Mouse (Mus musculus) ZHBTc4 (cell line): ENCODE measurements around the gene Tmem203.

Experiments
- DNase-seq: peaks from one replicate; pipeline ENCODE4 v3.0.0-alpha.2; 2011; ENCODE audit warnings: low read depth, low spot score

Tmem203 gene

DNA sequence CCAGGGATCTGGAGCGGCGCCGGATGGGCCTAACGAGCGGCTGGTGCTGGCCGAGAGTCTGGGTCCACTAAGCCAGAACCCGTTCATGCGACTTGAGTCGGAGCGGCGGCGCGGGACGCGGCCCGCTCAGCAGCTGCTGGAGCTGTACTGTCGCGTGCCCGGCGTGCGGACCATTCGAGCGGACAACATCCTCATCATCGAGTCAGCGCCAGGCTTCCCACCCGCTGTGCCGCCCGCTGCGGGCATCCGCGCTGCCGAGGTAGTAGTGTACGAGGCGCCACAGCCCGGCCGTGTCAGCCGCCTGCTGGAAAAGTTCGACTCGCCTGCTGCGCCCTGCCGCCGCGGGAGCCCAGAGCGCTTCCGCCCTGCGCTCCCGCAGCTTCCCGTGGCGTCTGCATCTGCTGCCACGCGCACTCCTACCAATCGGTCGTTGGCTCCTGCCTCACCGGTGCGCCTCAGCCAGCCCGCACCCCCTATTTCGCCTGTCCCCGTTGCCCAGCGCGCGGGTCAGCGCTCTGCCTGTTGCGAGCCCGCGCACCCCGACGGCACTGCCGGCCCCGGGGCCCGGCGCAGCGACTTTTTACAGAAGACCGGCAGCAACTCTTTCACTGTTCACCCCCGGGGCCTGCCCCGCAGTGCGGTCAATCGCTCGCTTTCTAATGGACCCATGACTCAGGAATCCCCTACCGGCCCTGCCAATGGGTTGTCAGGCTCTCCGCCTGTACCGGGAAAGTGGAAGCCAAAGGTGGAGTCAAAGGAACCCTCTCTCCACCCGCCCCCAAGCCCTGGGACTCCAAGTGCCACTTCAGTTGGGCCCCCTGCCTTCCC, 7.8 kb downstream of the Tmem203 start:
- DNase-seq: peak; percentile 80

DNA sequence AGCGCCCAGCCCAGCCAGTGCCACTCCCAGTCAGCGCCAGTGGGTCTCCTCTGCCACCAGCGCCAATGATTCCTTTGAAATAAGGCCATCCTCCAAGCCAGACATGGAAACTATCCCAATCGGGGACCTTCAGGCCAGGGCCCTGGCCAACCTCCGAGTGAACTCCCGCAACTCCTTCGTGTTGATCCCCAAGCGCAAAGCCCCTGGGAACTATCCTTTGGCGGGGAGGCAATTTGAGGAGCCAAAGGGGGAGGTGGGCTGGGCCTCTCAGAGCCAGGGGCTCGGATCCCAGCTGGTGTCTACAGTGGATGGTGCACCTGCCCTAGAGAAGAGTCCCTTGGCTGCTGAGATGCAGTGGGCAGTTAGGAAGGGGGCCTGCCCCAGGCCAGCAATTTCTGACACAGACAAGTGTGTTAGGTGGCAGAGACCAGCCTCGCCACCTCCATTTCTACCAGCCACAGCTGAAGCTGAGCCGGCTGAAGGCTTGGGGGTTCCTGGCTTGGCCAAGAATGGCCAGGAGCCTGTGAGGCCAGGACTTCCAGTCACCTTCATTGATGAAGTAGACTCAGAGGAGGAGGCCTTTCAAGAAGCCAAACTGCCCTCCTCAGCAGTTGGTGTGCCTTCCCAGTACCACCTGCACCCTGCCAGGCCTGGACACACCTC, 8.5 kb downstream of the Tmem203 start:
- DNase-seq: no peak

DNA sequence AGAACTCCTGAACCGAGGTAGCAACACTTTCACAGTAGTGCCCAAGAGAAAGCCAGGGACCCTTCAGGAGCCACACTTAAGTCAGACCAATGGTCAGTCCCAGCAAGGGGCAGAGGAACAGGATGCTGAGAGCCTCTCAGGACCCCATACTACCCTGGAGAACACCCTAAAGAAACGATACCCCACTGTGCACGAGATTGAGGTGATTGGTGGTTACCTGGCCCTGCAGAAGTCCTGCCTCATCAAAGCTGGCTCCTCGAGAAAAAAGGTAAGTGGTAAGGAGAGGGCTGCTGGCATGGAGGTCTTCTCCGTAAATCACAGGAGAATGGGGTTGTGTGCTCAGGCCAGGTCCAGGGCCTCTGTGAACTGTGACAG, 9.0 kb downstream of the Tmem203 start:
- no peak for DNase-seq

DNA sequence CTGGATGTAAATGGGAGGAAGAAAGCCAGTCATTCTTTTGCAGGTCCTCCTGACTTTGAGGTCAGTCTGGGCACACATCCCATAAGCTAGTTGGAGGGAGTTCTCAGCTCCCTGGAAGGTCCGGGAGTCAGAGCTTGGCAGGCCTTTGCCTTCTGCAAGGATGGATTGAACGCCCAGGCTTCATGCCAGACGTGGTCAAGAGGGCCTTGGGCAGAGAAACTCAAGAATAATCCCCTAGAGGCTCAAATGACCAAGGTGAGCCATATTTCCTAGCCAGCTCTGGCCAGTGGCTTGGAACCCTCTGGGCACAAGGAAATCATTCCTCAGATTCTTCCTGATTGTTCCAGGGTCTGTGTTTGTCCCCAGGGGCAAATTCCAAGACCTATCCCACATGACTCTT, 9.6 kb downstream of the Tmem203 start:
- no peak for DNase-seq

DNA sequence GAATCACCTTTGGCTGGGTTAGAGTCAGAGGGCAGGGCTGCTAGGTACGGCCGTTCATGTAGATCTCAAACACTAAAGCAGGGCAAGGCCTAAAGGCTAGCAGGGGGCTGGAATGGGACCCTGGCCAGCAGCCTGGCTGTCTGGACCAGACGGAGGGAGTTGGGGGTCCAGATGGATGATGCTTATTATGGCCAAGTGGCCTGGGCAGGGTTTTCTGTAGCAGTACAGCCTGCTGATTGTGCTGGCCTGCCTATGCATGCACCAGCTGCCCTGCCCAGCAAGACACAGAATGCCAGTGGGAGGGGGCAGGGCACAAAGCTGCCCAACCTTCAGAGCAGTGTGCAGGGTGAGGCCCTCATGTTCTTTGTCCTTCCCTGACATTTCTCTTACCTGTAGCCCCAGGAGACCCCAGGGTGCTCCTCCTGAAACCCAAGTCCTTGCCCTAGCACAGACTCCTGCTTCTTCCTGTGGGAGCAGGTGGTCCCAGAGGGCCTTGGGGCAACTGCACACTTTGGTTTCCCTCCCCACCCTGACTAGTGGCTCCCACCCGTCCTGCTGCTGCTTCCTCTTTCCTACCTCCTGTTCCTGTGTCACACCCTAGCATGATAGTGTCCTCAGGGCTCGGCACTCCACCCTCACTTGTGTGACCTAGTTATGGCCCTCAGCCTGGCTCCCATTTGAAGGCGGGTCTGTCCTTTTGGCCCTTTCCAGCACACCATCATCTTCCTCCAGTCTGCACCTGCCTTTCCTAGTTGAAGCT, 10.8 kb downstream of the Tmem203 start:
- peak; percentile 61 for DNase-seq

DNA sequence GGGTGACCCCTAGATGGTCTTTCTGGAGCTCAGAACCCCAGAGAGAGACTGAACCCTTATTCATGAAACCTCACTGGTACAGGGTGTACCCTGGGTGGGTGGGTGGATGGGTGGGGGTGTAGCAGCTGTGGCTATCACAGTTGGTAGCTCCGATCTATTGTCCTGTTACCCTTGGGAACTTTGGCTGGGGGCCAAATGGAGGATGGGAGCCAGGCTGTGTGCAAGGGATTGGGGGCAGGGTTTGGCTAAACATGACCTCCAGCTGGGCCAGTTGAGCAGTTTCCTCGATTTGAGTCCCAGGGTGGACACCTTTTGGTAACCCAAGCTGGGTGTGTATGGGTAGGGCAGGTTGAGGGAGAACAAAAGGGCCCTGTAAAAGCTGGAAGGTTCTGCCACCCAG, 11.5 kb downstream of the Tmem203 start:
- DNase-seq: peak; percentile 71

DNA sequence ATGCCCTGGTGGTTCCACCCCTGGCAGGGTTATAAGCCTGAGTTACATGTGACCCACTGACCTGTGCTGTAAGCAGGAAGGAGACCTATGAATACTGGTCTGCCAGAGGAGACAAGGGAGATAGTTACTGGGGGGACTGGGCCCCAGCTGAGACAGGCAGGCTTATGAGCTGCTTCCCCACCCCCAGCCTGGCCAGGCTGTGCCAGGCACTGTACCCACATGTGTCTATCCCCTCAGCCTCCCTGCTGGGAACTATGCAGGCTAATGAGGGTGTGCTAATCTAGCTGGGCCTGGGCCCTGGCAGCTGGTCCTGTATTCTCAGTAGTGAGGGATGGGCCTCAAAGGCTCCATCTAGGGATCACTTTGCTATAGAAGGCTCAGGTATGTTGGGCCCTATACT, 12.0 kb downstream of the Tmem203 start:
- no peak for DNase-seq

DNA sequence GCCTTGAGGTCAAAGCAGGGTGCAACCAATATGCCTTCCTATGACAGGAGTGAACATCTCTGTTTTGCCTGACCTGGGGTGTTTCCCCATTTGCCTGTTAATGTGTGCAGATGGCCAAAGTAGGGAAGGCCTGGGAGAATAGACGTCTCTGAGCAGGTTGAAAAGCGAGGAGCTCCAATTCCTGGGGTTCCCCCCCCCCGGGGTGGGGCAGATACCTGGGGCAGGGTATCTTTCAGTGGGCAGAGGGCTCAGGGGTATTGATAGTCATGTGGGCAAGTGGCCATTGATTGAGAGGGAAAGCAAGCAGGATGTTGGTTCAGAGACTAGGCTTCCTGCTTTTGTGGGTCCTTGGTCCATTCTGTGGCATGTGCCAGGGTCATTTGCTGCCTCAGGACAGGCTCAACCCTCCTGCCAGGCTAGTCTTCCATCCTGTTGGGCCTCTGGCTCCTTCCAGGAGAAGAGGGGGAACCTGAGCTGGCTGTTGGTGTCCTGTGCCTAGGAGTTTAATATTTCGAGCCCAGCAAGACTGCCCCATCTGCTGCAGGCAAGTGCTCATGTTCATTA, 12.6 kb downstream of the Tmem203 start:
- DNase-seq: no peak

DNA sequence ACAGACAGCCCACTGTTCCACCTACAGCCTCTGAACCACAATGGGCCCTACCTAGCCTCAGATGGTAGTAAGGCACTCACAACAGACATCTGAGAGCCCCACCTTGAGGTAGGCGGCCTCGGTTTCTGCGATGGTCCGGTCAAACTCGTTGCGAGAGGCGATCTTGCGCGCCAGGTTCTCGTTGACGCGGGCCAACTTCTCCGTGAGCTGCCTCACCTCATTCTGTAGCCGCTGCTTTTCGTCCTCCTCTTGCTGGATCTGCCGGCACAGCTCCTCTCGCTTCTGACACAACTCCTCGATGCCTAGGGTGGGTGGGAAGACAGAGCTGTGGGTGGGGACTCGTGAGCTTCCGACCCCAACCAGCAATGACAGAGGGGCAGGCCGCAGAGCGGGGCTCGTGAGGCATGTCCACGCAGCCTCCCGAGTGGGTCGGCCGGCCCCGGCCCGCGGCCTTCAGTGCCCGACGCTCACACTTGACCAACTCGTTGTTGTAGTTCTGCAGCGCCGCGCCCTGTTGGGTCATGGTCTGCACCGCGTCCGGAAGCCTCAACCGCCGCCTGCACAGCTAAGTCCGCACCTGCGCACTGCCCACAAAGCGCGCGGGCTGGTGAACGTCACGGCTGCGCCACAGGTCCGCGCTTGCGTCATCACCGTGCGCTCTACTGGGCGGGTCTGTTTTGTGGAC, 16.7 kb downstream of the Tmem203 start, which contains the start of the genes Ssna1 and Anapc2:
Gene Ssna1 (minus strand): TSS at position 612 of the 685 bp plus-strand sequence.
Gene Anapc2 (plus strand): TSS at position 652 of the 685 bp plus-strand sequence.
- peak; percentile 99 for DNase-seq

DNA sequence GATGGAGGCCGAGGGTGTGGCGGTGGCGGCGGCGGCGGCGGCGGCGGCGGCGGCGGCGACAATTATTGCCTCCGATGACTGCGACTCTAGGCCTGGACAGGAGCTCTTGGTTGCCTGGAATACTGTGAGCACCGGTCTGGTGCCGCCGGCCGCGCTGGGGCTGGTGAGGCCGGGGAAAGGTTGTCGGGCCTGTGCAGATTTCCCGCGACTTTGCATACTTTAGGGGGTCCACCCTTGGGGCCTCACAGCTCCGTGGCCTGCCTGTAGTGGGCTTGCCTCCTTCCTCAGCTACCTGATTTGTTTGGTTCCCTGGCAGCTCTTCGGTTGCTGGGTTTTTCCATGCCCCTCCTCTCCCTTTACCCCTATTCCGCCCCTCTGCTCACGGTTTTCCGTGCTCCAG, 17.3 kb downstream of the Tmem203 start:
- no peak for DNase-seq

DNA sequence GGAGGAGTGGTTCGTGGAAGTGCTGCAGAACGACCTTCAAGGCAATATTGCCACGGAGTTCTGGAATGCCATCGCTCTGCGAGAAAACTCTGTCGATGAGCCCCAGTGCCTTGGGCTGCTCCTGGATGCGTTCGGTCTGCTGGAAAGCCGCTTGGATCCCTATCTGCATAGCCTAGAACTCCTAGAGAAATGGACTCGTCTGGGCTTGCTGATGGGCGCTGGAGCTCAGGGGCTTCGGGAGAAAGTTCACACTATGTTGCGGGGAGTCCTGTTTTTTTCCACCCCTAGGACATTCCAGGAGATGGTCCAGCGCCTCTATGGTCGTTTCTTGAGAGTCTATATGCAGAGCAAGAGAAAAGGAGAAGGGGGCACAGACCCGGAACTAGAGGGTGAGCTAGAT, 17.8 kb downstream of the Tmem203 start:
- DNase-seq: no peak

DNA sequence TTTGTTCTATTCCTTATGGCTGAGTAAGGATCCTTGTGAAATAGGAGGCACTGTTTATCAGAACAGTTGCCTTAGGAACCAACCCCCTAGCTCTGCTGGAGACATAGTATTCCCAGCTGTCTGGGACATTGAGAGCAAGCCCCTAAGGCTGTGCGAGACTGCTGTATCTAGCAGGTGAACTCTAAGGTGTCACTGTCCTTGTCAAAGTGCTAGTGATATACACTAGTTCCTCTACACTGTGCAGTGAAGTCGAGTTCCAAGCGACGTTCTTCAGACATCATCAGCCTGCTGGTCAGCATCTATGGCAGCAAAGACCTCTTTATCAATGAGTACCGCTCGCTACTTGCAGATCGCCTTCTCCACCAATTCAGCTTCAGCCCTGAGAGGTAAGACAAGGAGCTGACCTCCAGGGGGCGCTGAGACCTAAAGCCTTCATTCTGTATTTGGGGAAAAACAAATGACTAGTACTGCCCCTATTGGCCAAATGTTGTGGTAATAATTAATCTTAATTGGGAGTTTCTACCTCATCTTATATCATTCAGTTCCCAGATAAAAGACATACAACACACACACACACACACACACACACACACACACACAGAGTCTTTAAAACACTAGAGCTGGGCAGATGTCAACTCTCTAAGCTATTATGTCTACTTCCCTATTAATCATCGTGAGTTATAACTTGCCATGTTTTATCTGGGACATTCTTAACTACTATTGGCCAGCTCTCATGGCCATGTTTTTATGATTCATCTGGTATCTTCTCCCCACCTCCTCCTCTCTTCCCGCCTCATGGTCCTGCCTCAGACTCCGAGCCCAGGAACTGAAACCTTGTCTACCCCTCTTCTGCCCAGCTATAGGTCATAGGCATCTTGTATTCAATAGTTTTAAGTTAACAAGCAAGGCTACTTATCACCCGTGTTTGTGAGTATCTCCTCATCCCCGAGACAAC, 24.0 kb downstream of the Tmem203 start:
- DNase-seq: peak; percentile 94

DNA sequence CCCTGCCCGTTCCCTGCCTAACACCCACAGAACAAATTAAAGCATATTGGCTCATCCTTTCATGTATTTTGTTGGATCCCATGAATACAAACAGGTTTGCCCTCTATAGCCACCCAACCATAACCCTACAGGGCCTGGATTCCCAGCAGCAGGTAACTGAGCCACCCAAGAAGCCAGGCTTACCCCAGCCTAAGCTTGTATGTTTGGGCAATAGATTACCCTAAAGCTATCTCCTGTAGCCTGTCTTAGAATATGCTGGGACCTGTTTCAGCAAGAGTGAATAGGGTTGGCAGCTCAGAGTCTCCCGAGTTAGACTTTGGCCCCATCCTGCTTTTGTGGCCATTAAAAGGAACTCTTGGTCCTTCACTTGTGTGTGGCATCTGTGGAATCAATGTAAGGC, 30.3 kb downstream of the Tmem203 start:
- no peak for DNase-seq

DNA sequence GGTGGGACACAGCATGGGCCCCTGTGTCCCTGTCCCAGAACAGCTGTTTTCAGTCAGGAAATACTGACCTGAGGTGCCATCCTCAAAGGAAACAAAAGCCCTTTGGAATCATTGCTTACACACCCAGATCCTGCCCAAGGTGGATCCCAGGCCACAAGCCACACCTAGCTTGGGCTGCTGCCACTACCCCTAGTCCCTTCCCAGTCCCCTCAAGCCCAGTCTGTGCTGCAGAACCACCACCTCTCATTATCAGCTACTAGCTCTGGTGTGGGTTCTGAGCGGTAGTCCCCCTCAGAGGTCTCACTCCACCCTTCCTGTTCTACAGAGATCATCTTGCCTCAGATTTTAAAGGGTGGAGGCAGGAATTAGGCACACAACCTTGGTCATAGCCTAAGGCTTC, 31.1 kb downstream of the Tmem203 start:
- no peak for DNase-seq

DNA sequence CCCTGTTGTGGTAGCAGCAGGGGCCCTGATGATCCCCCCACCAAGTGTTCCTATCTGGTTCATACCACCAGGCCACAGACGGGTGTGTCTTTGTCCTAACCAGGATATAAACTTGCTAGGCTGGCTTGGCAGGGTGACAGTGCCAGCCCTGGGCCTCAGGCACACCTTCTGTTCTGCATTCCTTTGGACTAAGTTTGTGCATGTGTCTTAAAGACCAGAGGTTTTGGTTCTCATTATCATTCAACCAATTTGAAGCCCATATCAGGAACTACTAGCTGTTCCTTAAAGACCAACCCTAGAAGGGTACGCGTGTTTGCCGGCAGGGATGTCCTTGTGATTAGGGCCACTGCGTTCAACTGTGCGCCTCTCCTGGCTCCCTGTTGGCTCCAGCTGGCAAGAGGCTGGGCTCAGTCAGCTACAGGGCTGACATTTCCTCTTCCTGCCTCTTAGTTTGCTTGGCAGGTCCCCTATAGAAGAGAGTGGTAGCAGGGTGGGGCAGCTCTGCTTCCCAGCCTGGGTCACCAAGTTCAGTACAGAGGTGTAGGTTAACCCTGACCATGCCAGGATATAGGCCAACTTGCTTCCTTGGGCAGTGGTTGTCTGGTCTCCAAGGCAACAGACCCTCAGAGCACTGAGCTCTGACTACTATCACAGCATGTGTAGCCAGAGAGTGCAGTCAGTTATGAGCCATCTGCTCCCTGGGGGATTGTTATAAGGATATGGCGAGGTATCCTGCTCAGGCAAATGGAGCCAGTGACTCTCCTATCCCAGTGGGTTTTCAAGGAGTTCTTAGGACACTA, 31.8 kb downstream of the Tmem203 start:
- DNase-seq: no peak

DNA sequence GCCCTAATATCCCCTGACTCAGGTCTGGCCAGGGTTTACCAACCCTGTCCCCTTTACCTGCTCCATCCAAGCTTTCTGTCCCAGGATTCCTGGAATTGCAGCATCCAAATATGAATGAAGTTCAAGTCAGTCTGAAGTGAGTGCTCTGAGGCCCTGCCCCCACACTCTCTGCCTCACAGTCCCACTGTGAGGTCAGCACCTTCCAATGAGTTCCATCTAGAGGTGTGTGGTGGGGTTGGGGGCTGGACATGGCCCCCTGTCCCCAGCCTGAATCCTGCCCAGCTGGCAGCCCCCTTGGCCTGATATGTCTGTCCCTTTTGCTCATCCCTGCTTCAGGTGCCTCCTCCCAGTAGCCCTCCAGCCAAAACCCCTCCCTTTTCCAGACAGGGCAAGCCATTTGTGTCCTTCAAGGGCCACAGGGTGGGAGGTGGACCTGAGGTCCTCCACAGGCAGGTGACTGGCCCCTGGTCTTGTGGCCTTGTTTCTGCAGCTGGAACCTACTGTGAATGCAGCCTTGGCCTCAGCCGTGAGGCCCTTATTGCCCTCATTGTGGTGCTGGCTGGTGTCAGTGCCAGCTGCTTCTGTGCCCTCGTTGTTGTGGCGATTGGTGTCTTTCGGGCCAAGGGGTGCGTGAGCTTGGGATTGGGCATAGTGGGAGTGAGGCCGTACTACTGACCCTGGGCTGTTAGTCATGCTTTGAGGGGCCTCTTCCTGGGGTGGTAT, 32.8 kb downstream of the Tmem203 start, which contains the start of gene Tmem210:
Gene Tmem210 (plus strand): TSS at position 219 of the 723 bp plus-strand sequence.
- DNase-seq: no peak

DNA sequence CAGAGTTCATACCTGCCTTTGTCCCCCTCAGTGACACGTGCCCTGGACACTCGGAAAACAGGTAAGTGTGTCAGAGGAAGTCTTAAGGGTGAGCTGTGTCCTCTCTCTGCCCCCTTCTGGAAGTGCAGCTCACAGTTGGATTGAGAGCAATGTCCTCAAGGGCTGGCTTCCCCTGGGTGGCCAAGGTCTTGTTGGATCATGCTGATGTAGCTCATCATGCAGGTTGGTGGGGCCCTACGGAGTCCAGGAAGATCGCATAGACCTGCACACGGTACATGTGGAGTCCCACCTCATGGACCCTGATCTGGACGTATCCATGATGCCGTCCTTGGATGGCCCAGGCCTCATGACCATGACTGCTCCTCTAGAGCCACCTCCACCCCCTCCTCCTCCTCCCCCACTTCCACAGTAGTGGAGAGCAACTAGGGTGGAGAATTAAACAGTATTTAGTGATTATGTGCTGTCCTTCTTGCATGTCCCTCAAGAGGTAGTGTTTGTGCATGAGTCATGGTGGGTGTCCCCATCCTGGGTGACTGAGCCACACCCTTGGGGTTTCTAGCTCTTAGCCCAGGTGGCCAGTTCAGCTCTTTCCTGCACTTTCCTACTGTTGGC, 33.6 kb downstream of the Tmem203 start:
- DNase-seq: no peak

DNA sequence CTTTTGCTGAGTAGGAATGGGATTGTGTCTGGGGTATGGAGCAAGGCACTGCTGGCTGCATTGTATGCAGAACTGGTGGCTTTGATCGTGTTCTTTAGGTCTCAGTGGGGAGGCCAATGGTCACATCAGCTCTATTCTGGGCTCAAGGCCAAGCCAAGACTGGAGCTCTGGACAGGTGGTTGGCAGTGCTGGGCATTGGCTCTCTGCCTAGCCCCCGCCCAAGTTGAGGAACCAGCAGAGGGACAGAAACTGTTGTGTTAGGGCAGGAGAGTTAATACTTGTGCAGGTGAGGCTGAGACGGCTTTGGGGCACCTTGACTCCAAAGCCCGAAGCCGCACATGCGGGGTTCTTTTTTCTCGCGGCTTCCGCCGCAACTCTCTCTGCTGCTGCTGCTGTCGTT, 34.4 kb downstream of the Tmem203 start, which contains the start of gene Lrrc26:
Gene Lrrc26 (plus strand): TSS at position 265 of the 400 bp plus-strand sequence.
- no peak for DNase-seq
